Mouse (Mus musculus) megakaryocyte, embryonic 14.5 days (primary cell): Measurements from ENCODE around the gene Snrpc.

ENCODE experiments used
- FLI1 ChIP-seq: IDR thresholded peaks from 2 replicates; pipeline ENCODE4 v1.6.1; 2012; ENCODE audit warnings: low read length, inconsistent platforms, mixed read lengths
- GATA1 ChIP-seq: IDR thresholded peaks from 3 replicates; pipeline ENCODE4 v1.6.1; 2012; ENCODE audit warnings: mixed read lengths, low read length, inconsistent platforms, borderline replicate concordance

- TF ChIP-seq GATA1: no peak
- TF ChIP-seq FLI1: no peak
Measured at GRCm38 (mm10) chr17:27825539-27825938, 12.4 kb upstream of the Snrpc start.
